Mouse (Mus musculus) right cerebral cortex, postnatal 25 days (tissue): ENCODE results near the gene Gm10053.
A peak's percentile ranks its signal among the peaks of the same experiment; 100 is the strongest.

Source experiments
- DNase-seq: peaks from one replicate; pipeline ENCODE4 v3.0.0; 2022

Gene Gm10053

DNA sequence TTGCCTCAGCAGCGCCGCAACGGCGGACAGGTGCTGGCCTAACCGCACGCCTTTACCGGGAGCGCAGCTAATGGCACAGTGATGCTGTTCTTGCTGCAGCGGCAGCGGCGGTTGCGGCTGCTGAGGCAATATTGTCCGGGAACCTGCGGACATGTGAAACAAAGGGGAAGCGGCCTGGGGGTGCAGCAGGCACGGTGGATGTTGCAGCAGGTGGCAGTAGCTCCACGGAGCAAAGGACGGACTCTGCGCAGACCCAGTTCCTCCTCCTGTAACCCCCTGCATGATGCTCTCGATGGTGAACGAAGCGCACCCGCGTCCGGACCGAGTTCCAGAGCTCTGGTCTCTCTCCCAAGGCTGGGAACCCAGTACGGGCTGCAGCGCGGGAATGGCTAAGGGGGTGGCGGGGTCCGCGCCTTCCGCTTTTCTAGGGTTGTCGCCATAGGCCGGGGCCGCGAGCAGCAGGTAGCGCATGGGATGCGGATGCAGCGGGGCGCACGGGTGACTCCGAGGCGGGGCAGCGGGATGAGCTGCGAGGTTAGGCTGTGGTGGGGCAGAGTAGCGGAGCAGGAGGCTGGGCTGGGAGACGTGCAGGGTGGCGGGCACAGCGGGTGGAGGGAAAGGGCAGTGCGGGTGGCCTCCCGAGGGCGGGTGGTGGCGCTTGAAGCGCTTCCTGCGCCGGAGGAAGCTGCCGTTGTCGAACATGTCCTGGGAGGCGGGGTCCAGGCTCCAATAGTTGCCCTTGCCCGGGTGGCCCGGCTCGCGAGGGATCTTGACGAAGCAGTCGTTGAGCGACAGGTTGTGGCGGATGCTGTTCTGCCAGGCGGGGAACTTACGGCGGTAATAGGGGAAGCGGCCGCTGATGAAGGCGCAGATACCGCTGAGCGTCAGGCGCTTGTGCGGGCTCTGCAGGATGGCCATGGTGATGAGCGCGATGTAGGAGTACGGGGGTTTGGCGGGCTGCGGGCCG, 24.4 kb downstream of the Gm10053 start:
- peak; percentile 19 for DNase-seq

DNA sequence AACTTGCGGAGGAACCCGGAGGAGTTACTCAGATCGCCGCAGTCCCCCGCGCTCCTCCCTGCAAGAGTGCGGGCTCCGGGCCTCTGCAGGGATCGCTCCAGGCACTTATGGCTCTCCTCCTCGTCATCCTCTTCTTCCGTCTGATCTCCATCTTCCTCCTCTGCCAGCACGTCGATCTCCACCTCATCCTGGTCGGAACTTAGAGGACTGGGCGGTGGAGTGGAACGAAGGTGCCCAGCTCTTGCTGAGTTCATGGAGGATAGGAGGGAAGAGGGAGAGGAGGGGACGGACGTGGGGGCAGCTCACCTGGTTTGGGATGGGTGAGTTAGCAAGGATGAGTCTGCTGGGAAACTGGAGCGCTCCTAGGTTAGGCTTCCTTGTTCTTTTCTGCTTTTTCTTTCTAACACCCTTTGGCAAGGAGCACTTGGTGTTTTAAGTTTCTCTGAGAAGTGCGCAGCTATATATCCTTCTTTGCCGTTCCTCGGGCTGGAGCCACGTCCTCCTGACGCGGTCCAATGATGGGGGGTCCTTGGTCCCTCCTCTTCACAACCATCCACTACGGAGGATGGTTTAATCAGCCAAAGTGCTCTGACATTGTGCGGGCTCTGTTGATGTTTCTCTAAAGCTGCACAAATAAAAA, 25.2 kb downstream of the Gm10053 start, which contains the start of gene Foxd4:
TSS of gene Foxd4 (minus strand) at position 617 of the 640 bp plus-strand sequence.
- no peak for DNase-seq

DNA sequence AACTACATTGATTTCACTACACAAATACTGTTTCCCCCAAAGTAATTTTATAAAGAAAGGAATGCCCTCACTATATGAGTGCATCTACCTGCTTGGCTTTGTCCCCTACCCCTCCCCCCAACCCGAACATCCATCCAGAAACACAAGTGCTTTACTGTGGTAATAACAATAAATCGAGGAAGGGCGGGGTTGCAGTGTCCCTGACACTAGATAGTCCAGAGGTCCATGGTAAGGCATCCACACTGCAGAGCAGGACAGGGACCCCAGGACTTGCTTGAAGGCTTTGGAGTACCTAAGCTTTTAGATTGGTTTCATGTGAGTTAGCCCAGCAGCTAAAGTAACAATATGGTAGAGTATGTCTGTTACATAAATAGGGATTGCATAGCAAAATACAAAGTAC, 26.2 kb downstream of the Gm10053 start:
- DNase-seq = no peak

DNA sequence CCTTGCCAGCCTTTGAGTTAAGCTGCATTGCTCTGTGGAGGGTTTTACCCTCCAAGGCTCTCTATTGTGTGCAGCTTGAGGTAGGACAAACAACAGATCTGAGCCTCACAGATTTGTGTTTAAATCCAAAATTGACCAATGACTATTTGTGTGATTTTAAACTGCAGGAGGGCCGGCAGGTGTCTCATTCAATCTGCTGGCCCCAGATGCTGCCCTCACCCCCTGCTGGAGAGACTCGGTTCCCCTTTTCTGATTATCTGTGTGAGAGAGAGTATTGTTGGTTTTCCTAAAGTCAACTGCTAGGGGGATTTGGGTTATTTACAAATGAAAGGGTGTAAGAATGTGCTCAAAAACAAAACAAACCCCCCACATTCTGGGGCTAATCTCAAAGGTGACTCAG, 26.8 kb downstream of the Gm10053 start:
- DNase-seq = no peak

- DNase-seq = no peak
These were observed 27.3 kb downstream of the Gm10053 start for GRCm38 (mm10) chr19:24902821-24903220.

- DNase-seq = no peak
These were observed 32.2 kb downstream of the Gm10053 start for GRCm38 (mm10) chr19:24907655-24908054.

GRCm38 (mm10) chr19:24908385-24909155, 33.1 kb downstream of the Gm10053 start:
- no peak for DNase-seq

DNA sequence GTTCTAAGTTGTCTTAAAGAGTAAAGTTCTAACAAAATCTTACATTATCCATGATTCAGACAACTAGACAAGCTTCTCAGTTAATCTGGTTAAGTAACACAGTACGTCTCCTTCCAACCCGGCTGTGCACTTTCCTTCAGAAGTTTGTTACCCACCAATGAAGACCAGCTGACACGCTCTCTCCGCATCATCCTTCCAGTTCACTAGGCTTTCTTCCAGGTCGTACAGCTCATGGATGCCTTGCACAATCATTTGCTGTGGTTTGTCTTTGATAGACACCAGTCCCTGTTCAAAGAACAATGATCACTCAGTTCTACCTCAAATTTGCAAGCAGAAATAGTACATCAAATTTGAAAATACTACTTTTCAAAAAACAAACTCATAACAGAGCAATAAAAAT, 45.4 kb downstream of the Gm10053 start:
- DNase-seq = no peak
